Mouse (Mus musculus): ENCODE data around the gene C1qtnf6. TPM values are rescaled to one million over a fixed set of nuclear protein-coding genes. Genes with fewer than 3 reads are reported as not detected.
A peak's percentile ranks its signal among the peaks of the same experiment; 100 is the strongest.

C1qtnf6 gene
- total RNA-seq (2014; fragmentation: Nextera tagmentation): 8.1 and 9.1 TPM in 2 replicates
- 1.0 and 1.5 TPM in 2 replicates for total RNA-seq (2017)

DNA sequence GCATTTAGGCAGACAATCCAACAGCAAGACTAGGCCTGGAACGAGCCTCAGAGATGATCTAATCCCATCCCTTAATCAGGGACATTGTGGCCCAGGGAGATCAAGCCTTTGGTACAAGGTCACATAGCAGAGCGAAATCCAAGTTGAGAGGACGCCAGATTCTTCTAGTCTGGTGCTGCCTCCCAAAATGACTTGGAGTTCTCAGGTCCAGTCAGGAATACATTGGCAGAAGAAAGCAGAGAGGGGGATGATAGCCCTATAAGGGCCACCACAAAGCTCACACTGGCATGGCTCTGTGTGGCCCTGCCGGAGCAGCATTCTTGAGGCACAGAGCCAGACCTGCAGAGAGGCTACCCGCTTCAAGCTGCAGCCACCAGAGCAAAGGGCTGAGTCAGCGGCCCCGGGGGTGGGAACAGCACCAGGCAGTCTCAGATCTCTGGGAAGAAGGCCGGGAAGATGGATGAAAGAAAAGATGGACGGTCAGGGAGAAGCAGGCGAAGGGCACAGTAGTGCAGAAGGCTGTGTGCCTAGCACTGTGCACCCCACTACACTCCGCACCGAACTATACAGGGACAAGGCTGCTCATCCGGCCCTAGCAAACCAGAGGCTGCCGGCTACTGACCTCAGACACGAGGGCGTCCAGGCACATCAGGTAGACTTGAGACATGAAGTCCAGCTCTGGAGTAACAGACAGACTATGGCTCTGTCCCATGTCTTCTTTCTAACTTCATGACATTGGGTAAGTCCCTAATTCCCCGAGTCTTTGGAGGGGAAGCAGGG, at the start of gene C1qtnf6:
Gene C1qtnf6 (minus strand): TSS at position 746 of the 780 bp plus-strand sequence.
- ATAC-seq (replicated peaks; ENCODE audit: poor library complexity, severe bottlenecking): no peak

GRCm38 (mm10) chr15:78576284-78576810, 45.1 kb upstream of the C1qtnf6 start:
- no peak for ATAC-seq (replicated peaks; ENCODE audit: poor library complexity, severe bottlenecking)

GRCm38 (mm10) chr15:78572658-78573397, 41.6 kb upstream of the C1qtnf6 start, which contains the start of gene Rac2:
Gene Rac2 (minus strand): TSS chr15:78572783.
- ATAC-seq (replicated peaks; ENCODE audit: poor library complexity, severe bottlenecking): peak; percentile 85

GRCm38 (mm10) chr15:78572270-78572600, 41.0 kb upstream of the C1qtnf6 start:
- no peak for ATAC-seq (replicated peaks; ENCODE audit: poor library complexity, severe bottlenecking)

GRCm38 (mm10) chr15:78571554-78572269, 40.5 kb upstream of the C1qtnf6 start:
- ATAC-seq (replicated peaks; ENCODE audit: poor library complexity, severe bottlenecking): peak; percentile 61

GRCm38 (mm10) chr15:78570170-78570569, 39.0 kb upstream of the C1qtnf6 start:
- ATAC-seq (replicated peaks; ENCODE audit: poor library complexity, severe bottlenecking): no peak

GRCm38 (mm10) chr15:78567608-78568120, 36.4 kb upstream of the C1qtnf6 start:
- no peak for ATAC-seq (replicated peaks; ENCODE audit: poor library complexity, severe bottlenecking)

DNA sequence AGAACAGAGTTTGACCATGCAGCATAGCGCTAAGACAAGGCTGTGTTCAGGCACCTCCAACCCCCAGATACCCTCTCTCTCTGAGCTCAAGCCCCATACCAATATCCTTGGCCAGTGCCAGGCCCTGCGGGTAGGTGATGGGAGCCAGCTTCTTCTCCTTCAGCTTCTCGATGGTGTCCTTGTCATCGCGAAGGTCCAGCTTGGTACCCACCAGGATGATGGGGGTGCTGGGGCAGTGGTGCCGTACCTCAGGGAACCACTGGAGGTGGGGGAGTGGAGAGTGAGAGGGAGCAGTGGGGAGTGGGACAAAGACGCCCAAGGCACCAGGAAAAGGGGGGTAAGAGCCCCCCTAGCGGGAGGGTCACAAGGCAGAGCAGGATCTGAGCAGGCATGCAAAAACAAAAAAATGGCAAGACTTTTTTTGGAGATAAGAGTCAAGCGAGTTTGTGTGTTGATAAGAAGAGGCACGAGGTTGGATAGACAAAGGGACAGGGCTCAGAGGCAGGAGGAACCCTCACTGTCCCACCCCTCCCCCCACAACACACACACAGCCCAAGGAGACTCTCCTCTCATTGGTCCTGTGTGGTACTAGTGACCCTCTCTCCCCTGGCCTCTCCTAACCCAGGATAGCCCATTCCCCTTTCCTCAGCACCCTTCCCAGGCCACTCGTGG, 33.7 kb upstream of the C1qtnf6 start:
- no peak for ATAC-seq (replicated peaks; ENCODE audit: poor library complexity, severe bottlenecking)

DNA sequence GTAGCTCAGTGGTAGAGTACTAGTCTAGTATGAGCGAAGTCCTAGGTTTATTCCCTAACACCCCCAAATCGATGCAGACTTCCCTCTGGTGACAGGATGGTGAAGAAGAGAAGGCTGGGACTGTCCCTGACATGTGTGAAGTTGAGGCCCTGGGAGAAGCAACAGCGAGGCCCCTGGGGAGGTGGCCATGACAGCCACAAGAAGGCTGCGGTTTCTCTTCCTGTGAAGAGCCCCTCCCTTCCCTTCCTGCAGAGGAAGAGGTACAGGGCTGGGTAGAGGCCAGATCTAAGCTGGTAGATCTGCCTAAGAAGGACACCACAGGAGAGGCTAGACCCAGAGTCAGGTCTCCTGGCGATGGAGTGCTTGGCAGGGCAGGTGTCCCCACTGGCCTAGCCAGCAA, 32.7 kb upstream of the C1qtnf6 start:
- peak; percentile 76 for ATAC-seq (replicated peaks; ENCODE audit: poor library complexity, severe bottlenecking)

GRCm38 (mm10) chr15:78563344-78563743, 32.1 kb upstream of the C1qtnf6 start:
- ATAC-seq (replicated peaks; ENCODE audit: poor library complexity, severe bottlenecking): no peak

DNA sequence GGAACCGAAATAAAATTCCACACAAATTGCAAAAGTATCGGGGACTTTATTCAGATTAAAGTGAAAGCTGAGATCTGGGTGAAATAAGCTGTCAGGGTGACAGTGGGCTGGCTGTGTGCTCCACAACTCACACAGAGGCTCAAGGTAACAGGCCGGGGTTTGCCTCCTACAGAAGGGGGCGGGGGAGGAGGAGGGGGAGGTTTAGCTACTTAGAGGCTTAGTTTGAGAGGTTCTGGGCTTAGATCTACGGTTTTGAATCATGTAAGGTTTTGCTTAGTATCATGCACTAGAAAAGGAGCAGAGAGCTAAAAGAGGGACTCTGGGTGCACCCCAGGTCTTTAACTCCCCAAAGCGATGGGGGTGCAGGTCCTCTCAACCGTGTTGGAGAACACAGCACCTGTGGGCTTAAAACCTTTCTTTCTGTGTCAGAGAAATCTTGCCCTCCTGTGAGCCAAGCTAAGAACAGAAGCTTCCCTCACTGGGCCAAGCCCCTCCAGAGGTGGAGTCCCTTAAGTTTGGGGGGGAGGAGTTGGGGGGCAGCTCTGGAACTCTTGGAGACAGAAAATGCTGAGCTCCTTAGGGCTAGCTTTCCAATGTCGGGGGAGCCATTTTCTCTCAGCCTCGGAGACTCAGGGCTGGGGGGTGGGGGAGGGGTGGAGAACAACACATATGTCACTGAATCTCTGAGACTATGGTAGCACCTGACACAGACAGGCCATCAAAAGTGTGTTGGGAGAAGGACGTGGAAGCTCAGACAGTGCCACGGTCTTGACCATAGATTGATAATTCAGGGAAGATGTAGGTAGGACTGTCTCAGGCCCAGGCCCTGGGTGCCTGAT, 28.1 kb upstream of the C1qtnf6 start:
- ATAC-seq (replicated peaks; ENCODE audit: poor library complexity, severe bottlenecking): no peak

GRCm38 (mm10) chr15:78557693-78558535, 26.7 kb upstream of the C1qtnf6 start:
- no peak for ATAC-seq (replicated peaks; ENCODE audit: poor library complexity, severe bottlenecking)

GRCm38 (mm10) chr15:78554545-78555313, 23.5 kb upstream of the C1qtnf6 start:
- ATAC-seq (replicated peaks; ENCODE audit: poor library complexity, severe bottlenecking): no peak

DNA sequence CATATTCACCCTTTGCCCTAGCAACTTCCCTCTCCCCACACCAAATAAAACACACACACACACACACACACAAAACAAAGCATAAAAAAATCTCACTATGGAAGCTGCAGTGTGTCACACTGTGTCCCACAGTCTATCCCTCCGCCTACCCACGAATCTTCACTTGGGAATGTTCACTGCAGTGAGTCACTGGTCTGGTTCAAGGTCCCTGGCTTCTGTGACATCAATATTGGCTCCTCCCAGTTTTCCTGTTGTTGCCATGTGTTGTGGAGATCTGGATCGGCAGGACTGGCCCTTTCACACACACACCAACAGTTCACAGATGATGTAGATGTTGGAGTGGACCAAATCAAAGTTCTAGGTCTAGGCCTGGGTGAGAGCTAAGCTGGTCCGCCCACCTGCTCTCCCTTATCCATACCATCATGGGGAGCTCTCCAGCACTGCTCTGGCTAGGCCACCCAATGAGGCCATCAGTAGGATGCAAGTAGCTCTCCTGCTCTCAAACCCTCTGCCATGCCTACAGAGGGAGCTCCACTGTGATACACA, 18.0 kb upstream of the C1qtnf6 start:
- ATAC-seq (replicated peaks; ENCODE audit: poor library complexity, severe bottlenecking): no peak

DNA sequence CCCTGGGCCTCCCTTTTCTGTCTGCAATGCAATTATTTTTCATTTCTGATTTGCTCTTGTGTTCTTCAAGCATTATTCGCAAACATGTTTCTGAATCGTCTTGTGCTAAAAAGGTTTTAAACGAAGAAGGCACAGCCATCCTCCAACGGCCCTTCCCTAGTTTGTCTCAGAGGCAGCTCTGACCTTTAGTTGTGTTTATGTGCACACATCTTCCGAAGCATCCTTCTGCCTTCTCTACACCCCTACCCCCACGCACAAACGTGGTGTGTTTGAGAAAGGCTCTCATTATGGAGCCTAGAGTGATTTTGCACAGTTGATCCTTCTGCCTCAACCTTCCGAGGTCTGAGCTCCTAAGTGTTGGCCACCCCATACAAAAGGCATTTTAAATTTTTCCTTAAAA, 17.5 kb upstream of the C1qtnf6 start:
- ATAC-seq (replicated peaks; ENCODE audit: poor library complexity, severe bottlenecking): no peak

GRCm38 (mm10) chr15:78548336-78548665, 17.1 kb upstream of the C1qtnf6 start:
- 0 out of 2 replicates have a peak, but pooled peaks have one; percentile 25 for ATAC-seq (replicated peaks; ENCODE audit: poor library complexity, severe bottlenecking)
